Mouse (Mus musculus): Measurements from ENCODE around the gene Tagln2. TPM values are rescaled to one million over a fixed set of nuclear protein-coding genes. Genes with fewer than 3 reads are reported as not detected.
A peak's percentile ranks its signal among the peaks of the same experiment; 100 is the strongest.

Tagln2 gene
- total and polyA plus RNA-seq, 3 experiments: 100 to 581 (median 332) TPM

- DNase-seq (ENCODE audit: low read depth, low spot score): peak; percentile 81
- Histone ChIP-seq H3K4me1 (ENCODE audit: control insufficient read depth in 1 of 2, insufficient read depth in 2 of 2, low read length in 2 of 2) (peaks cover 8 to 23% of the 10 kb centered on the region in 2 experiments), H3K27me3 (ENCODE audit: control insufficient read depth in 1 of 2, insufficient read depth in 2 of 2, low read length in 2 of 2) (no peaks in the 10 kb centered on the region), H3K27ac (ENCODE audit: control insufficient read depth, low read depth, low read length) (peak overlapping the region; percentile 60), H3K9me3 (replicated peaks; ENCODE audit: insufficient read depth, low read length) (no peaks in the 10 kb centered on the region), H3K36me3 (ENCODE audit: control insufficient read depth in 1 of 2, insufficient read depth in 2 of 2, low read length in 2 of 2) (peaks cover 0 to 12% of the 10 kb centered on the region in 2 experiments; a peak in 2 of 4 replicates), H3K9ac (ENCODE audit: control insufficient read depth, low read depth, low read length, poor library complexity, severe bottlenecking) (no peak overlapping the region), H3K79me2 (ENCODE audit: control insufficient read depth, insufficient read depth, low read length, poor library complexity) (no peaks in the 10 kb centered on the region; the same call in 1 of the 2 replicates), H3K4me3 (ENCODE audit: control insufficient read depth in 1 of 2, insufficient read depth in 1 of 2, low read depth in 2 of 2, low read length in 2 of 2) (no peak overlapping the region)
- TF ChIP-seq RCOR1 (IDR thresholded peaks at IDR 0.05; ENCODE audit: low read depth, low read length): peak; percentile 14; the same call in 1 of the 2 replicates
- TF ChIP-seq HCFC1 (IDR thresholded peaks at IDR 0.05; ENCODE audit: low read depth, low read length): peak; percentile 15; the same call in 1 of the 2 replicates
- no peak for TF ChIP-seq KAT2A (conservative IDR thresholded peaks at IDR 0.05; ENCODE audit: low read depth, low read length)
- TF ChIP-seq EP300 (IDR thresholded peaks at IDR 0.05; ENCODE audit: low read depth in 1 of 2, low read length in 2 of 2): peak; percentile 10 to 45; a peak in 3 of 4 replicates
- peak; percentile 26; the same call in 1 of the 2 replicates for TF ChIP-seq NELFE (IDR thresholded peaks at IDR 0.05; ENCODE audit: low read depth, low read length)
- peak; percentile 92 for TF ChIP-seq MAFK (IDR thresholded peaks at IDR 0.05; ENCODE audit: borderline replicate concordance, low read depth, low read length)
- TF ChIP-seq MAZ (IDR thresholded peaks at IDR 0.05; ENCODE audit: low read depth, low read length): peak; percentile 58; the same call in 1 of the 2 replicates
- no peak for TF ChIP-seq USF2 (IDR thresholded peaks at IDR 0.05; ENCODE audit: borderline replicate concordance in 1 of 2, insufficient read depth in 1 of 2, low read depth in 1 of 2, low read length in 2 of 2)
- peak; percentile 55; the same call in 1 of the 2 replicates for TF ChIP-seq ETS1 (IDR thresholded peaks at IDR 0.05; ENCODE audit: low read depth, low read length)
Measured at GRCm38 (mm10) chr1:172515396-172515795, 15.5 kb downstream of the Tagln2 start.

GRCm38 (mm10) chr1:172518013-172518412 is 18.2 kb downstream of the Tagln2 start:
- Histone ChIP-seq H3K27ac (ENCODE audit: control insufficient read depth, low read depth, low read length) (no peak overlapping the region), H3K9ac (ENCODE audit: control insufficient read depth, low read depth, low read length, poor library complexity, severe bottlenecking) (no peak overlapping the region), H3K4me3 (ENCODE audit: control insufficient read depth in 1 of 2, insufficient read depth in 1 of 2, low read depth in 2 of 2, low read length in 2 of 2) (no peak overlapping the region), H3K36me3 (ENCODE audit: control insufficient read depth in 1 of 2, insufficient read depth in 2 of 2, low read length in 2 of 2) (peaks cover 0 to 12% of the 10 kb centered on the region in 2 experiments; a peak in 2 of 4 replicates), H3K4me1 (ENCODE audit: control insufficient read depth in 1 of 2, insufficient read depth in 2 of 2, low read length in 2 of 2) (peaks cover 8 to 21% of the 10 kb centered on the region in 2 experiments), H3K27me3 (ENCODE audit: control insufficient read depth in 1 of 2, insufficient read depth in 2 of 2, low read length in 2 of 2) (no peaks in the 10 kb centered on the region), H3K79me2 (ENCODE audit: control insufficient read depth, insufficient read depth, low read length, poor library complexity) (no peaks in the 10 kb centered on the region; the same call in 1 of the 2 replicates), H3K9me3 (replicated peaks; ENCODE audit: insufficient read depth, low read length) (no peaks in the 10 kb centered on the region)
- peak; percentile 62 for TF ChIP-seq SMC3 (IDR thresholded peaks at IDR 0.05; ENCODE audit: low read depth, low read length)
- TF ChIP-seq UBTF (IDR thresholded peaks at IDR 0.05; ENCODE audit: borderline replicate concordance, insufficient read depth, low read depth, low read length): no peak
- no peak for TF ChIP-seq BHLHE40 (IDR thresholded peaks at IDR 0.05; ENCODE audit: borderline replicate concordance, low read depth, low read length)
- TF ChIP-seq TCF12 (IDR thresholded peaks at IDR 0.05; ENCODE audit: low read depth, low read length): no peak
- TF ChIP-seq CTCF (IDR thresholded peaks at IDR 0.05 in 2 of 3, conservative IDR thresholded peaks at IDR 0.05 in 1 of 3; ENCODE audit: control insufficient read depth in 1 of 3, insufficient read depth in 1 of 3, low read depth in 2 of 3, low read length in 3 of 3, poor library complexity in 1 of 3, severe bottlenecking in 1 of 3): peak; percentile 68 to 74 (median 72)
- TF ChIP-seq CHD2 (IDR thresholded peaks at IDR 0.05; ENCODE audit: low read length): no peak
- no peak; the same call in 1 of the 2 replicates for TF ChIP-seq E2F4 (IDR thresholded peaks at IDR 0.05; ENCODE audit: borderline replicate concordance, low read depth, low read length)
- 0 out of 2 replicates have a peak, but pooled peaks have one; percentile 32 for TF ChIP-seq ZC3H11A (IDR thresholded peaks at IDR 0.05; ENCODE audit: low read depth, low read length)
- no peak for TF ChIP-seq TBP (IDR thresholded peaks at IDR 0.05; ENCODE audit: low read depth, low read length)
- TF ChIP-seq POLR2AphosphoS5 (IDR thresholded peaks at IDR 0.05; ENCODE audit: borderline replicate concordance, low read depth, low read length): no peak
- TF ChIP-seq RCOR1 (IDR thresholded peaks at IDR 0.05; ENCODE audit: low read depth, low read length): no peak
- no peak for TF ChIP-seq ETS1 (IDR thresholded peaks at IDR 0.05; ENCODE audit: low read depth, low read length)
- TF ChIP-seq RAD21 (IDR thresholded peaks at IDR 0.05; ENCODE audit: low read depth, low read length): peak; percentile 61
- peak; percentile 74; the same call in 1 of the 2 replicates for TF ChIP-seq MYC (IDR thresholded peaks at IDR 0.05; ENCODE audit: low read depth, low read length)
- TF ChIP-seq TAL1 (IDR thresholded peaks at IDR 0.05; ENCODE audit: low read length): no peak
- no peak for TF ChIP-seq MAX (IDR thresholded peaks at IDR 0.05; ENCODE audit: low read length)
- peak; percentile 51; the same call in 1 of the 2 replicates for TF ChIP-seq USF1 (IDR thresholded peaks at IDR 0.05; ENCODE audit: low read depth, low read length)
- no peak for TF ChIP-seq MXI1 (IDR thresholded peaks at IDR 0.05; ENCODE audit: low read depth, low read length)
- peak; percentile 42 for DNase-seq (ENCODE audit: low read depth, low spot score)

Measured in MEL (cell line).